Mouse (Mus musculus): Measurements from ENCODE around the gene Peli1.

DNA sequence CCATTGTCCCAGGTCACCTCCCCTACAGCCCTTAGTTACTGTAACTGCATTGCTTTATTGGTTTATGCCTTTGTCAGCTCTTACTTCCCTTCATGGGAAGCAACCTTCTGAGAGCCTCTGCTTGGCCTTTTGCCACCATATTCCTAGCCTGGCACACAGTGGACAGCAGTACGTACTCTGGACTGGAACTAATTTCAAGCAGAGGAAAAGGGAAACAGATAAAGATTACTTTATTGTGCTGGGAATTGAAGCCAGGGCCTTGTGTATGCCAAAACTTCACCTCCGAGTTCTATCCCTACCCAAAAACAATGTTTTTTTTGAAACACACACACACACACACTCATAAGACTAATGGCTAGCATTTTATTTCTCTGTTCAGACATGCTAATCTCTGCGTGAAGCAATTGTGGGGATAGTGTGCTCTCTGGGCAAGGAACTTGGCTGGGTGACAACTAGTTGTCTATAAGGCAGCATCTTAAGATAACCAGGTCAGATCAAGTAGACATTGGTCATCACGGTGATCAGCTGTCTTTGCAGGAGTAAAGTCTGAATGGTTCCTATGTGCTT, 74.0 kb downstream of the Peli1 start:
- TF ChIP-seq CTCF (IDR thresholded peaks at IDR 0.05; ENCODE audit: control insufficient read depth, insufficient read depth, low read length), result no peak
- no peak for TF ChIP-seq POLR2A (IDR thresholded peaks at IDR 0.05; ENCODE audit: borderline replicate concordance, control insufficient read depth, low read depth, low read length)
